Mouse (Mus musculus) lung, embryonic 14.5 days (tissue): ENCODE results near the gene Tmem30a. TPM values are rescaled to one million over a fixed set of nuclear protein-coding genes. Genes with fewer than 3 reads are reported as not detected.

Experiments
- ATAC-seq: fragments of 200-750 bp; cut with Nextera tagmentation; 2 replicates; pipeline ENCODE4 v1.8.0; 2017; ENCODE audit warnings: mild to moderate bottlenecking, moderate TSS enrichment, moderate library complexity; ENCODE audit not compliant: insufficient read depth
- DNase-seq: peaks from one replicate; pipeline ENCODE4 v3.0.0-alpha.2; 2015
- H3K27ac ChIP-seq: fragments of 300-500 bp; sonication (generic); 2 replicates; pipeline ENCODE4 v1.5.1; 2014; ENCODE audit warnings: low read depth, mild to moderate bottlenecking, moderate library complexity
- H3K27me3 ChIP-seq: fragments of 300-500 bp; sonication (generic); 2 replicates; pipeline ENCODE4 v1.6.1; 2014; ENCODE audit warnings: low read length, control low read depth; ENCODE audit not compliant: insufficient read depth
- H3K36me3 ChIP-seq: fragments of 300-500 bp; sonication (generic); 2 replicates; pipeline ENCODE4 v1.6.1; 2014; ENCODE audit warnings: control low read depth; ENCODE audit not compliant: insufficient read depth
- H3K4me1 ChIP-seq: fragments of 300-500 bp; sonication (generic); 2 replicates; pipeline ENCODE4 v1.6.1; 2014; ENCODE audit warnings: antibody characterized with exemption, control low read depth; ENCODE audit not compliant: insufficient read depth
- H3K4me2 ChIP-seq: fragments of 300-500 bp; sonication (generic); 2 replicates; pipeline ENCODE4 v1.6.1; 2014; ENCODE audit warnings: mild to moderate bottlenecking
- H3K4me3 ChIP-seq: fragments of 300-500 bp; sonication (generic); 2 replicates; pipeline ENCODE4 v1.5.1; 2014; ENCODE audit warnings: low read depth, low read length
- H3K9ac ChIP-seq: fragments of 300-500 bp; sonication (generic); 2 replicates; pipeline ENCODE4 v1.6.1; 2014
- H3K9me3 ChIP-seq: fragments of 300-500 bp; sonication (generic); 2 replicates; pipeline ENCODE4 v1.6.1; 2016; ENCODE audit warnings: low read depth, low read length, control low read depth
- CTCF ChIP-seq: IDR thresholded peaks from 2 replicates; pipeline ENCODE4 v1.5.1; 2016; ENCODE audit warnings: antibody characterized with exemption, low read depth
- WGBS: fragments of 180-500 bp; shearing (Covaris S2); extraction: QIAGEN DNeasy Blood & Tissue Kit; methylation state at CpG from one replicate; pipeline ENCODE4 v1.1.7; 2014; 5-methylcytosine and 5-hydroxymethylcytosine counted together
- polyA plus RNA-seq: library from polyadenylated mRNA; unstranded; fragments of >200 nt; fragmentation: Nextera tagmentation; extraction: Ambion mirVana; gene quantifications from 2 replicates; pipeline ENCODE4 v1.2.1, GENCODE M21; 2014

The Tmem30a gene
- polyA plus RNA-seq, 1 experiment from 2014 or later = 92.2 TPM

DNA sequence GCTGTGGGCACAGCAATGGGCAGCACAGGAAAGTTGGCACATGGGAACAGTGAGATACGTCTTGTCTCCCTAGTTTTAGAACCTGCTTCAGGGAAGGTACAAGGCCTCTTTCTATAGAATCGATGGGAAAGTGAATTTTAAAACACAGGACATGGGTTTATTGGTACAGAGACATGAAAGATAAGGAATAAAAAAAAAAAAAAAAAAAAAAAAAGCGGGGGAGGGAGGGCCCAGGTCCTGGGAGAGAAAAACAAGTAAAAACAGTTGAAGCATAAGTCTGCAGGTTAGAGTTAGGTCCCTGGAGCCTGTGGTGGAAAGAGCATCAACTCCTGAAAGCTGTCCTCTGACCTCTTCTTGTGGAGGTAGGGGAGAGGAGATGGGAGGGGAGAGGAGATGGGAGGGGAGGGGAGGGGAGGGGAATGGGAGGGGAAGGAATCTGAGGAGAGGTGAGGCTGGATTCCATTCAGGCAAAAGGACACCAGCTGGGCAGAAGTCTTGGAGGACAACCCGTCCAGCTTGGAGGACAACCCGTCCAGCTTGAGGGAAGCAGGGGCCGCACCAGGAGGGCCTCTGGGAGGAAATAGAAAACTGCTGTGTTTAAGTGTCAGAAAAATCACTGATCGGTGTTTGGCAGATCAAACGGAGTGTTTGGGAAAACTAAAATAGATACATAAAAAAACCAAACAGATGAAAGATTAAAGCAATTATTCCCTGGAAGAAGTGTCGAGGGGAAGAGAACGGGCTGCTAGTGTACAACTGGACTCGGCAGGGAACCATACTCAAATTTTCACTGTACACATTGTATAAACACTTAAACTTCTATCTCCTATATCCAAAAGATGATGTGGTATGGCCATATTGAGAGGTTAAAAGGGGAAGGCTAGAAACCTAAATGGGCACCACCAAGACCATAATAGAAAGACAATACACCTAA, 17.9 kb upstream of the Tmem30a start:
- Histone ChIP-seq H3K27me3 (no peaks in the 10 kb centered on the region), H3K4me2 (no peak overlapping the region), H3K36me3 (no peaks in the 10 kb centered on the region), H3K9me3 (no peaks in the 10 kb centered on the region), H3K9ac (no peak overlapping the region), H3K4me3 (no peak overlapping the region), H3K27ac (peak overlapping the region; percentile 58), H3K4me1 (peaks cover 10% of the 10 kb centered on the region)
- peak; percentile 78 for ATAC-seq
- DNase-seq = peak; percentile 82
- WGBS = 32% methylated on average over 11 of the region's 11 CpGs
- no peak for TF ChIP-seq CTCF

DNA sequence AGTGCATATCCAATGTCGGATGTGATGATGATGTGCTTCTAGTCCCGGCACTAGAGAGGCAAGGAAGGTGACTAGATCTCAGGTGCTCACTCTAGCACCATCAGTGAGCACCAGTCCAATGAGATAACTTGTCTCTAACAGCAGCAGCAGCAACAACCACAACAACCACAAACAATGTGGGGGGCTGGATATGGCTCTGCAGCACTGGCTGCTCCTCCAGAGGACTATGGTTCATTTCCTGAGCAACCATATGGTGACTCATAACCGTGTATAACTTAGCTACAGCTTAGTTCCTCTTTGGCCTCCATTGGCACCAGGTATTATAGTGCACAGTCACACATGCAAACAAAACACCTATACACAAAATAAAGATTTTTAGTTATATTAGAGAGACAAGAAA, 17.2 kb upstream of the Tmem30a start:
- H3K36me3 ChIP-seq = no peaks in the 10 kb centered on the region
- H3K27ac ChIP-seq = no peak overlapping the region
- WGBS = 70% methylated on average over 3 of the region's 3 CpGs
- H3K27me3 ChIP-seq = no peaks in the 10 kb centered on the region
- H3K4me1 ChIP-seq = peaks cover 10% of the 10 kb centered on the region
- no peak for TF ChIP-seq CTCF
- DNase-seq = no peak
- H3K4me2 ChIP-seq = no peak overlapping the region
- no peaks in the 10 kb centered on the region for H3K9me3 ChIP-seq
- no peak overlapping the region for H3K4me3 ChIP-seq
- no peak overlapping the region for H3K9ac ChIP-seq
- ATAC-seq = no peak

DNA sequence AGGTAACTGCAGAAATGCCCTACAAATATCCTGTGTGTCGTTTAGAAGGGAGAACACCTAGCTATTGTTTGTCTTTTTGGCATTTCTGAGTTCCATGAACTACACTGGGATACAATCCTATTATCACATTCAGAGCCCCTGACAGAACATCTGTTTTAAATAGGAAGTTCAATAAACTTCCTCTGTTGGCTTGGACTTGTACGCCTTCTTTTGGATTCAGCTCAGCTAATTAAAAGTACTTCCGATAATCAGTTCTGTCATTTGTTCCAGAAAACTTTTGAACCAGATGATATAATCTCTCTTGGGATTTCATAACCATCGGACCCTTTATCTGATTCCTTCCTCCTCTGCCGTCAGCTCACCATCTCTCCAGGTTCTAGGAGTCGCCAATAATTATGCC, 16.1 kb upstream of the Tmem30a start:
- Histone ChIP-seq H3K4me3 (no peak overlapping the region), H3K27ac (peak overlapping the region; percentile 44; the same call in 1 of the 2 replicates)

DNA sequence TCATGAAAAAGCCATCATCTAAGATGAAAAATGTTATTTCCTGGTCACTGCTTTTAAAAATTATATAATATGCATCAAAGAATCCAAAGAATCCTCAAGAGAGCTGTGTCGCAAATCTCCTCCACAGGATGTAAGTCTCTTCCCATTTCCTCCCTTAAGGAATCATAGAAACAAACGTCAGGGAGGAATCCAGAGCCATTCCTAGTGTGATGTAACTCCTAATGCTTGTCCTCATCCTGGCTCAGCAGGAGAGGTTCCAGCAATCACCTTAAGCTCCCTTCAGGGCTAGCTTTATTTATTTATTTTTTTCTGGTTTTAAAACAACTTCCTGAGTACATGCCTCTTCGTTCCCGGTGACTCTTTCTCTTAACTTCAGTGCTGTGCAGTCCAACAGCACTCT, 13.9 kb upstream of the Tmem30a start:
- TF ChIP-seq CTCF = no peak
- H3K4me1 ChIP-seq = peaks cover 10% of the 10 kb centered on the region
- no peak overlapping the region for H3K4me2 ChIP-seq
- ATAC-seq (no peak), DNase-seq (peak; percentile 47)
- no peaks in the 10 kb centered on the region for H3K9me3 ChIP-seq
- H3K4me3 ChIP-seq = no peak overlapping the region
- H3K36me3 ChIP-seq = no peaks in the 10 kb centered on the region
- 23% methylated on average over 4 of the region's 4 CpGs for WGBS
- H3K9ac ChIP-seq = no peak overlapping the region
- H3K27me3 ChIP-seq = no peaks in the 10 kb centered on the region
- H3K27ac ChIP-seq = no peak overlapping the region

More for the DNA sequence above, 16.1 kb upstream of the Tmem30a start:
- H3K4me1 ChIP-seq = peaks cover 10% of the 10 kb centered on the region
- no peak for TF ChIP-seq CTCF
- DNase-seq (peak; percentile 49), ATAC-seq (no peak)
- 0 out of 2 replicates have a peak overlapping the region, but pooled peaks have one; percentile 5 for H3K4me2 ChIP-seq
- no peaks in the 10 kb centered on the region for H3K27me3 ChIP-seq
- H3K9me3 ChIP-seq = no peaks in the 10 kb centered on the region
- 38% methylated on average over 6 of the region's 6 CpGs for WGBS
- no peaks in the 10 kb centered on the region for H3K36me3 ChIP-seq
- H3K9ac ChIP-seq = no peak overlapping the region

DNA sequence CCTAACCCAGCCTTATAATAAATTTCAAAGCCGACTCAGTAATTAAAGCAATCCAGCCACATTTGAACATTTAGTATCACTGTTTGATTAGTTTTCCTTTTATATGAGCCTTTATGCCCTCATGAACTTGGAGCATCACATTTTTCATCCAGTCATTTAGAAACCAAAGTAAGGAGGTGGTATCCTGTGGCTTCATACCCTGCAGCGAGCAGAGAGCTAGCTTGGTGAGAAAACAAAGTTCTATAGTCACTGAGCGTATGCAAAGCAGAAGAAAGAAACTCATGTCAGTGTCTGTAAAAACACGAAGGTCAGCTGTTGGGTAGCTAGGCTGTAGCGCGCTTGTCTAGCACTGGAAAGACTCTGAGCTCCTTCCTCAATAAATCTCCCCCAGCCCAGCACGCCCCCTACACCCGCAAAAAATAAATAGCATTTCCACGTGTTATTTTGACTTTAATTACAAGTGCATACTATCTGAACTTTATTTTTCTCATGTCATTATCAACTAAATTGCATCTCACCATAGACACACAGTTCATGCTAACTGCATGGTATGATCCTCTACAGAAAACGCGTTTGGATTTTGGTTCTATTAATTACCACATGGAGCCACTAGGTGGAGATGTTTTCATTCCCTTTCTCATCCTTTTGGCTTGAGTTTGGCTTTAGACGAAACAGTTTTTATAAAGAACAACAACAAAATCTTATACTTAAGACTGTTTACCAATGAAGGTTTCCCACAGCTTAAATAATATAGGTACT, 13.2 kb upstream of the Tmem30a start:
- H3K4me1 ChIP-seq = peaks cover 10% of the 10 kb centered on the region
- 0 out of 2 replicates have a peak, but pooled peaks have one; percentile 19 for ATAC-seq
- peak; percentile 91 for DNase-seq
- H3K4me2 ChIP-seq = no peak overlapping the region
- H3K36me3 ChIP-seq = no peaks in the 10 kb centered on the region
- no peaks in the 10 kb centered on the region for H3K27me3 ChIP-seq
- 41% methylated on average over 12 of the region's 12 CpGs for WGBS
- no peak overlapping the region for H3K27ac ChIP-seq
- TF ChIP-seq CTCF = peak; percentile 86
- H3K9me3 ChIP-seq = no peaks in the 10 kb centered on the region
- H3K4me3 ChIP-seq = no peak overlapping the region
- H3K9ac ChIP-seq = no peak overlapping the region

DNA sequence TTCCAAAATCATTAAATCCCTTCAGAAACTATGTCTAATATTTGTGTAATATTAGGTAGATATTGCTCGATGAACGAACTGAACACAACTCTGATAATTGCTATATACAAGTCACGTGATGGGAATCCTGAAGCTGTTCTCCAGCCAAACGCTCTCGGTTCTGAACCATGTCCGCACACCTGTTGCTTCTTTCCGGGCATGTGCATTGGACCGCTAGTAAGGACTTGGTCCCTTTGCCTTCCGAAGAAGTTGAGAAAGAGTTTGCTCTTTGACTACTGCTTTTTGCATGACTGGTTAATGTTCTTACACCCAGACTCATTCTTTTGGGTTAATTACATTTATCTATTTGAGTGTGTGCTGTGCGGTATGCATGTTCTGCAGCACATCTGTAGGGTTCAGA, 12.1 kb upstream of the Tmem30a start:
- Histone ChIP-seq H3K4me3 (no peak overlapping the region), H3K36me3 (no peaks in the 10 kb centered on the region), H3K9me3 (no peaks in the 10 kb centered on the region), H3K4me2 (no peak overlapping the region), H3K27ac (no peak overlapping the region), H3K9ac (no peak overlapping the region), H3K4me1 (peaks cover 10% of the 10 kb centered on the region), H3K27me3 (no peaks in the 10 kb centered on the region)
- no peak for ATAC-seq
- no peak for DNase-seq
- TF ChIP-seq CTCF = no peak
- 88% methylated on average over 10 of the region's 10 CpGs for WGBS
